Mouse (Mus musculus): ENCODE measurements around the gene Pax5. TPM values are rescaled to one million over a fixed set of nuclear protein-coding genes. Genes with fewer than 3 reads are reported as not detected.

Gene Pax5
- total RNA-seq, 1 experiment from 2014 or later, result 199 TPM

DNA sequence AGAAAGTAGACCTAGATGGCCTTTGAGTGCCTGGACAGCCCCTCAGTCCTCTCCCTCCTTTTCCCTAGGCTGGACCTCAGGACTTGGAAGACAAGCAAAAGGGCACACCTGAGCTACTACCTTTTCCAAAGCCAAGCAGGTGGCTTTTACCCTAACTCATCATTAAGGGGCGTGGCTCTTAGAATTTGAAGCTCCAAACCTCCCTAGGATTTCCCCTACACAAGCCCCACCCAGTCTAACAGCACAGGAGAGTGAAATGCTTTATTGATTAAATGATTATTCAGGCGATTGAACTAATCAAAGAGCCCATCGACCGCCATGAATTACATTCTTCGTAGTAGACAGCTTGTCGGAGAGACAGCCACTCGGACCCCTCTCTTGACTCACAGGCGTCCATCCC, 2.0 kb downstream of the Pax5 start:
- no peak for ATAC-seq (ENCODE audit: extremely low read depth, insufficient number of reproducible peaks, low FRiP score, poor library complexity, severe bottlenecking)

DNA sequence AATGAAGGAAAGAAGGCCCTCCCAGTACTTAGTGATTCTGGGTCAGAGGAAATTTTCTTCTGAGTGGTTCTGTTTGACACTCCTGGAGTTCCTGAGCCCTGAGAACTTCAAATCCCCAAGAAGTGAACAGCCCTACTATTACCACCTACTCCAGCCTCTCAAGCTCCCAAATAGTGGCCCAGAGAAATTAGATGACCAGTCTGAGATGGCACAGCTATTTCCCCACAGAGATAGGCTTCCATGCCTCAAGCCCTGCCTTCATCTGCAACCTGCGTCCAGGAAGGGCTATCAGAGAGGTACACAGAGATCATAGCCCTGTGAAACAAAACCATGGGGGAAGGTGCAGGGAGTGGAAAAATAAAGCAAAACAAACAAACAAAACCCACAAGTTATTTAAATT, 3.4 kb downstream of the Pax5 start:
- no peak for ATAC-seq (ENCODE audit: extremely low read depth, insufficient number of reproducible peaks, low FRiP score, poor library complexity, severe bottlenecking)

DNA sequence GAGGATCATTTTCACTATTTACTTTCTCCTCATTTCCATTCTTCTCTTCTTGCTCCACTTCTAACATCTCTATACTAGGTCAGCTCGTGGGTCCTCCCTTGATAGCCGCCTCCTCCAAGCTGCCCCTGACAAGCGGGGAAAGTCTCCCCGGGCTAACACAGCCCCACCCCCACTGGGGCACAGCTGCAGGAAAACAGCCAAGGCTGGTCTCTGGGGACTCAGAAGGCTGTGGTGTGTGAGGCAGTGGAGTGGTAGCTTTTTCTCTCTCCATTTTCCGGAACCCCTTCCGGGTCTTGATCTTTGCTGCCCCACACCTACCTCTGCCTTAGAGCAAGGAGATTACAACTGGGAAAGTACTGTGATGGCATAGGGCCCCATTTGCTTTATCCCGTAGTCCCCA, 4.3 kb downstream of the Pax5 start:
- peak; percentile 13; the same call in 1 of the 2 replicates for ATAC-seq (ENCODE audit: extremely low read depth, insufficient number of reproducible peaks, low FRiP score, poor library complexity, severe bottlenecking)

DNA sequence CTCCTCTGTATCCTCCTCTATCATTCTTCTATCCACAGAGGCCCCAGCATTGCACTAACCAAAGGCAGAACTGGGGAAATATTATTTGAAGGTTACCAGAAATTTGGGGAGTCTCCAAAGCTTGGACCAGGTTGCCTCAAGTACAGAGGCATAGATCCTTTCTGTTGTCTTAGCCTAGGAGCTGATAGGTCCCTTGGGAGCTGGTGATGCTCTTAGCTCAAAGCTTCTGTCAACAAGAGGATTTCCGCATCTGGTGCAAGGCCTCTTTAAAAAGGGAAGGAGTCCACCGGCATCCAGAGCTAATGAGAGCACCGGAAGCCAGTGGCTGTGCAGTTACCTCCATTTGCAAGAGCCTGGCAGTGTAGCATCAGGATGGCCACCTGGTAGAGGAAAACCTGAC, 5.1 kb downstream of the Pax5 start:
- ATAC-seq (ENCODE audit: extremely low read depth, insufficient number of reproducible peaks, low FRiP score, poor library complexity, severe bottlenecking), result peak; percentile 34

DNA sequence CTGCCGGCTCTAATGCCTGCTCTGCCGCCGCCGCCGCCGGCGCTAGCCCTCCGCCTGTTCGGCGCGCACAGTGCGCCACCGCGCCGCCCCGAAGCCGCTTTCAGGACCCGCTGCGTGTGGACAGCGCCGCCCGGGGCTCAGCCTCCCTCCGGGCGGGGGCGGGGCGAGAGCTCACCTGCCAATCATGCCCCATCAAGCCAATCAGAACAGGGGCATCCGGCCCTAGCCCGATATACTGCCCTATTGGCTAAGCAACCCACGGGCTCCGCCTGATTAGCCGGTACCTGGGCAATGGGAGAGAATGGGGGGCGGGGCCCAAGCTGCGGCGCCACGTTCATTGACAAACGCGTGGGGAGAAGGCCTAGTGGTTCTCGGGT, 5.9 kb downstream of the Pax5 start:
- peak; percentile 87 for ATAC-seq (ENCODE audit: extremely low read depth, insufficient number of reproducible peaks, low FRiP score, poor library complexity, severe bottlenecking)

DNA sequence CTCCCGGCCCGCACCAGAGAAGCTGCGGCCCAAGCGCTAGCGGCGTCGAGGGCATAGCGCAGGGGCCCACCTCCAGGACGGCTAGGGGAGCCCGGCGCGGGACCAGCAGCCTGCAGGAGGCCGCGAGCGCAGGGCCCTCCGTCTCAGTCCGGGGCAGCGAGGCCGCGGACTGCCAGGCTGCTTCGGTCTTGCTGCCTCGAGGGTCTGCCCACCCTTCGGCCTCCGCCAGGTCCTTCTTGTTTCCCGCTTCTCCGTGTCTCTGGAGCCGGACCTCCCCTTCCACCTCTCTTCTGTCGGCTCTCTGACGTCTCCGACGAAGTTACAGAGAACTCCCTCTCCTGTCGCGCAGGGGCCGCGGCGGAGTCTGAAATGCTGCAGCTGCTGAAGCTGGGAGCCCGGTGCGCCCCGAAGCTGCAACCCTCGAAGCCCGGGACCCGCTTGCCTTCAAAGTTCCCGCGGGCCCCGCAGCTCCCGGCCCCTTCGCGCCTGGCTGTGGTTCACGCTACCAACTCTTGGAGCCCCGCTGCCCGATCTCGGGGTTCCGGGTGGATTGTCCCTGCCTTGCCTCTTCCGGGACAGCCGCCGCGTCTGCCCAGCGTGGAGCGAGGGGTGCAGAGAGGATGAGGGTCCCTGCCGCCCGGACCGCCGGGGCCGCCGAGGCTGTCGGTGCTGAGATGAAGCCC, 6.5 kb downstream of the Pax5 start:
- ATAC-seq (ENCODE audit: extremely low read depth, insufficient number of reproducible peaks, low FRiP score, poor library complexity, severe bottlenecking), result no peak

DNA sequence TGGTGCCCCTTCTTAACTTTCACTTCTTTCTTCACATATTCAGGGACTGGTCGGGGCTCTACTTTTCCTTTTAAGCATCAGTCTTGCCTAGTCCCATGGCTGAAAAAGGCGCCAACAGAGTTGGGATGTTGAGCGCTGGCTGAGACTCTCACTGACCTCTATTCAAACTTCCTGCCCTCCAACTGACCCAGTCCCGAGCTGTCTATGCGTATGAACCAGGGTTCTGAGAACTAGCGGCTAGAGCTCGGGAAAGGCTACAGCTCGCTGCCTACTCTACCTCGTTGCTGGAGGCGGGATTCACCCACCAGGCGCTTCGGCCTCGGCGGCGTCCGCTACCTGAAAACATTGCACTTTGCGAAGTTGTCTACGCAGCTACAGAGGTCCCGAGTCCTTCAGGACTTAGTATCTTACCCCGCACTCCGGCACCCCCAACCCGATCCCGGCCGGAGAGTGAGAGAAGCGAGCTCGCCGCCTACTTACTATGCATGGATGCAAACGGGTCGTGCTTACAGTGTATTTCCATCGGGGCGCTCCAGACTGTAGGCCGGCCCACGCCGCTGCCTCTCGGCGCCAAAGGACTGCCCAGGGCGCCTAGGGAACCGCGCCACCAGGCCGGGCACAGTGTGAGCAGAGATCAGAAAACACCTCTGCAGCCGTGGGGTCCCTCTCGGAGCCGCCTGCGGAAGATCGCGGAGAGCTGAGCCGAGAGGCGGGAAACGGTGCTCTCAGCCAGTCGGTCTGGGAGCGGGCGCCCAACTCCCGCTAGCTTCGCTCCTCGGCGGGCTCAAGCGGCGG, 7.2 kb downstream of the Pax5 start:
- ATAC-seq (ENCODE audit: extremely low read depth, insufficient number of reproducible peaks, low FRiP score, poor library complexity, severe bottlenecking), result no peak

DNA sequence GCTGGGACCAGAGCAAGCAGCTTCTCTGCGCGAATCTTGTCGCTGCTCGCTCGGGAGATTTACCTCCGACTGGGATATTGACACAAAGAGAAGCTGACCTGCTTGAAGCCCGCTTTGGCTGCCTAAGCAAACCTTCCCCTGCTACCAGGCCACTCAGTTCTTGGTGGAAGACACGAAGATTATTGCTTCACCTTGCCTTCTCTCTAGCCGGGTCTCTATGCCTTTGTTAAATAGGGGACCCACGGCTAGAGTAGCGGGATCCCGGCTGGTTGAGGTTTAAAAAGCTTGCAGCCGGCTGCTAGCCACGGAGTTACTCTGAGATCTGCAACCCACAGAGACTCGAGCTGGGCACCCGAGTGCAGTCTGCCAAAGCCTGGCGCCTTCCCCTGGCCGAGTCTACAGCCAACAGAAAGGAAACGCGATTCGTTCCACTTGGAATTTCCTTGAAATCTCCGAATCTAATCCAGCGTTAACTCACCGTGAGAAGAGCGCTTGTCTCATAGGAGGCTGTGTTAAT, 8.2 kb downstream of the Pax5 start:
- ATAC-seq (ENCODE audit: extremely low read depth, insufficient number of reproducible peaks, low FRiP score, poor library complexity, severe bottlenecking), result no peak

DNA sequence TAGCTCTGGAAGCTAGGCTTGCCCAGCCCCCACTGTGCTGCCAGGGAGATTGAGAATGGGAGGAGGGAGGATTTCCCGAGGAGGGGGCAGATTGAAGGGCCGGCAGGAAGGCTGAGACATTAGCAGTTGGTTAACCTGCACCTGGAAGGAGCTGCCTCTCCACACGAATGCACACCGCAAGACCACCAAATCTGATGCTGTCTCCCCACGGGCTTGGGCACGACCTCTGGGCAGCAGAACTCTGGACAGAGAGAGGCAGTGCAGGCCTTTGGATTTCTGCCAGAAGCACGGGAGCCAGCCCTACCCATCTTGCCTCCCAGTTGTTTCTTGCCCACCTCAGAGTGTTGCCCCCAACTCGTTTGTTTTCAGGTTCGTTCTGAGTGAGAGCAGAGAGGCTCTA, 8.8 kb downstream of the Pax5 start:
- no peak for ATAC-seq (ENCODE audit: extremely low read depth, insufficient number of reproducible peaks, low FRiP score, poor library complexity, severe bottlenecking)

DNA sequence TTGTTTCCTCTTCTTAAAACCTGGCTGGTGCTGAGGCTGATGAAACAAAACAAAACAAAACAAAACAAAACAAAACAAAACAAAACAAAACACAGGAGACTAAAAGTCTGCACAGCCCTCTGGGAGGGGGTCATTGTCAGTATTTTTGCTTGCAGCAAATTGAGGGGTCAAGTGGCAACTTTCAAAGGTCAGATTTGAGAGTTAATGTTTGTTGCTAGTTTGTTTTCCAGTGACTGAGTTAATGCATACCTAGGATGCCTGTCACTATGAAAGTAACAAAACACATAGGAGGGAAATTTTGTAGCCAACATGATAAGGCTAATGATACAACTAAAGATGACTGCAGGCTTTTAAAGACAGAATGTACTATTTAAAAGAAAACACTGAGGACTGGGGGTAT, 13.6 kb downstream of the Pax5 start:
- ATAC-seq (ENCODE audit: extremely low read depth, insufficient number of reproducible peaks, low FRiP score, poor library complexity, severe bottlenecking), result no peak

DNA sequence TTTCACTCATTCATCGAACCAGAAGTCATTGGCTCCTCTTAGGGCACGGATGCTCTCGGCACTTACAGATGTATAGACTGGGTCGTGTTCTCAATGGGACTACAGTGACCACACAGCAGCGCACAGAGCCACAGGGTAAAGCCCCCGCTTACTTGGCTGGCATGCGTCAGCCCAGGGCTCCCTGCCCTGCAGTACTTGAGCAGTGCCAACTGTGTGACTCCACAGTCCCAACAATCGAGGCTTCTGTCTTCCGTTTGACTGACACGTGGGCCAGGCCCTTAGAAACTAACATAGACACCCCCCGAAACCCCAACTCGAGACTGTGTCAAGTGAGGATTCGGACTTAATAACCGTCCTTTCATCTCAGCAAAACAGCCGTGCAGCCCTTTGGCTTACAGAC, 15.9 kb downstream of the Pax5 start:
- ATAC-seq (ENCODE audit: extremely low read depth, insufficient number of reproducible peaks, low FRiP score, poor library complexity, severe bottlenecking), result no peak

DNA sequence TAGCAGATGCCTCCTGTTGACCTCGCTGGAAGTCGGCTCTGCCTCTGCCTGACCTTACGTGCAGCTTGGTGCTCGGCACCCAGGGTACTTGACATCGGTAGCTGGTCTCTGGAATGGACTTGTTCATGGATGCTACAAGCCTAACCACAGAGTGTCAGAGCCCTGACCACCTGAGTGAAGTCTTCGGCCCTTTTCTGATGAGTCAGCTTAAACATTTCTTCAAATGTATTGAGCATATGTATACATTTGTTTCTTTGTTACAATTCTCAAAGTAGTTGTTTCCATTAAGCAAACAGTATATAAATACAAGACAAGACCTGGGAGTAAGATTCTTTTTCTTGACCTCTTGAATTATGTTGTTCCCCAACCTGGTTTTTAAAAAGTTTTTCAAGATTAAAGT, 24.7 kb downstream of the Pax5 start:
- no peak for ATAC-seq (ENCODE audit: extremely low read depth, insufficient number of reproducible peaks, low FRiP score, poor library complexity, severe bottlenecking)

DNA sequence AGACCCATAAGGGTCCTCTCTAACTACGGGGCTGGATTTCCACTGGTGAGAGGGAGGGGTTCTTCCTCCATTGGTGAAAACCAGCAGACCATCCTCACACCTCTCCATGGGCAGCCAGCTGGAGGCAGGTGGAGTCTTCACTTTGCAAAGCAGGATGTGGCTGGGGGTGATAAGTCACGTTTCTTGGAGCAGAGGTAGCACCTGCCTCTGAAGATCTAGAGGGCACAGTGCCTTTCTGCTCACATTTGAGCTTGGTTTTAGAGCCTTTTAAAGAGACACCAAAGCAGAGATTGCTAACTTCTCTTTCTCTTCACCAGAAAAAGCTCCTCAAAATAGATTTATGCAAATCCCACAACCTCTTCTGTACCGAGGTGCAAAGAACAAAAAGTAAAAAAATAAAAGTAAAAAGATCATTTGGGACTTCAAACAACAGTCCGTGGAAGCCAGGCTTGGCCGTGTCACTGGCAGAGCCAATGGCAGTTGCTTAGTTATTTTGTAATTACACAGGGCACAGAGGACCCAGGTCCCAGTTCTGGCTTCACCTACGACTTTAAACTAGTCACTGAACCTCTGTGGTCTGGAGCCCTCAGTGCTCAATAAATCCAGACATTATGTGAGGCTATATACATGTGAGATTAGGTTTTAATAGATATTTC, 29.9 kb downstream of the Pax5 start:
- ATAC-seq (ENCODE audit: extremely low read depth, insufficient number of reproducible peaks, low FRiP score, poor library complexity, severe bottlenecking), result peak; percentile 62

DNA sequence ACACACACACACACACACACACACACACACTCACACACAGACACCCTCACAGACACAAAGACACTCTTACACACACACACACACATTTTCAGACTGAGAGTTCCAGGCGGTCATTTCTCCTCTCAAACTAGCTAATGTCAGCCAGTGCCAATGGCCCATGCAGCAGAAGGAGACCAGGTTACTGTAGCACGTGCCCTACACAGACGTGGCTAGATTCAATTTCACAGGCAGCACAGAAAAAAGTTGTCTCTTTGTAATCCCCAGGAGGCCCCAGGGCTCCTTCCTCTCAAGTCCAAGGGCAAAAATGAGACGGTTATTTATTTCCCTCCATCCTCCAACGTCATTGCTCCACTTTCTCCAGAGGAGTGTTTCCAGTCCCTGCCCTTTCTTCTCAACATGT, 31.6 kb downstream of the Pax5 start:
- ATAC-seq (ENCODE audit: extremely low read depth, insufficient number of reproducible peaks, low FRiP score, poor library complexity, severe bottlenecking), result no peak

DNA sequence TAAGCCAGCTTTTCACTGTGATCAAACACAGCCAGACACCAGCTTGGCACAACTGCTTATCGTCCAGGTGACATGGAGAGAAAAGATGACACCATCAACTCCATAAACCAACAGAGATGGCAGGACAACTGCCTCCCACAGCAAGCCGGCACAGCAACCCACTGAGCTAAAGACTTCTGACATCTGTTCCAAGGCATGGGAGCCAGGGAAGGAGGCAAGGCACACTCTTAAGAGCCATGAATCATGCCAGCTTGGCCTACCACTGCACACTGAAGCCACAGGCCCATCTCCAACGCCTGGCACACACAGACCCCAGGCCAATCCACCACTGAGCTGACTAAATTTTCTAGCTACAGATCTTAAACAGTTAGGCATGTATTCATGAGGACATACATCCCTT, 32.3 kb downstream of the Pax5 start:
- no peak for ATAC-seq (ENCODE audit: extremely low read depth, insufficient number of reproducible peaks, low FRiP score, poor library complexity, severe bottlenecking)

DNA sequence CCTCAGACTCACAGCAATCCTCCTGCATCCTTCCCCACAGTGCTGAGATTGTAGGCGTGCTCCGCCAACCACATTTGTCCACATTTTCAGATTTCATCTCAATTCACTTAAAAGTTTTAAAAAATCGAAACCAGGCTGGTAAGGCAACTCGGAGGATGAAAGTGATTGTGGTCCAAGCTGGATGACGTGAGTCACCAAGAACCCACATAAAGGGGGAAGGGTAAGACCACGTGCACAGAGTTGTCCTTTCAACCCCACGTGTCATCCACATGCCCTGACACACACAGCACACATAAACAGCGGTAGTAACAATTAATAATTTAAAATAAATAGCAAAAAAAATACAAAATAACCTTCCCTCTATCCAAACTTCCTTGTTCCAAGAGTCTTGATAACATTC, 35.3 kb downstream of the Pax5 start:
- no peak for ATAC-seq (ENCODE audit: extremely low read depth, insufficient number of reproducible peaks, low FRiP score, poor library complexity, severe bottlenecking)

DNA sequence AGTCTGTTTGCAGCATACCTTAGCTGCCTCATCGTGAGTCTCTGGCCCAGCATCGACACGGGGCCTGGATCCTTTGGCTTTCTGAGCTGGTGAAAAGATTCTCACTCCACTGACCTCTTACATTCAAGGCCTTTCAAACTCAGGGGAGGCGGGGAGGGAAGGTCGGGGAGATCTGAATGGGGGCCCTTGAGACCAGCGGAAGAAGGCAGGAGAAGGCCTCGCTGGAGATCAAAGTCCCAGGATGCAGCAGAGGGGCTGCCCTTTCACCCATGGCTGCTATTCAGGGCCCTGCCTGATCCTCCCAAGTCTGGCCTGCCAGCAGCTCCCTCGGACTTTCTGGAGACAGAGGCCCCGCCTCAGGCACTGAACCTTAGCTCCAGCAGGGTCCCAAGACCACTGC, 36.6 kb downstream of the Pax5 start:
- no peak for ATAC-seq (ENCODE audit: extremely low read depth, insufficient number of reproducible peaks, low FRiP score, poor library complexity, severe bottlenecking)

DNA sequence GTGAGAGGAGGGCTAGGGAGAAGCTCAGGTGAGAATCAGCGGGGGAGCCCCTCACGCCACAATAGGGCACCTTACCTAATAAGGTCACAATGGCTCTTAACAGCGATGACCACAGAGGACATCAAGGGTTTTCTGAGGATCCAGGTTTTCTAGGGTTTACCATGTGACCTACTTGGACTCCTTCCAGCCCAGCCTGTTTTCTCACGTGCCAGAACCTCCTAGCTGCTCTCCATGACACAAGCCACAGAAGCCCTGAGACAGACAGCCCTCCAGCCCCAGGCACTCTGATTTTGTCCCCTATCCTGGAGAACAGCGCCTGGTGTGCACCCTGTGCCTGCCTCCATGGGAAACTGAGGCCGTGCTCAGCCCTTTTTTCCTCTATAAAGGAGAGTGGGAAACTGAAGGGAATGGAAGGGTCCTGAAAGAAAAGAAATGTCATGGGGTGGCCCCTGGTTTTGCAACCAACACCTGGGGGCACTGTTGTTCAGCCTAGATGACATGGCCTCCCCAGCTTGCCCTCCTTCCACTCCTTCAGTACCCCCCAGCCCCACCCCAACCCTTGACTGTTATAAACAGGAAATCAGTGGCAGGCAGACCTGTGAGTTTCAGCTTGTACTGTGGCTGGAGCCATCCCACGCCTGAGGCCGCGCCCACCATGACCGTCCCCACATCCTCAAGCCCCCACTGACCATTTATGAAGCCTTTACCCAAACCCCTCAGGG, 37.9 kb downstream of the Pax5 start:
- peak; percentile 55 for ATAC-seq (ENCODE audit: extremely low read depth, insufficient number of reproducible peaks, low FRiP score, poor library complexity, severe bottlenecking)

DNA sequence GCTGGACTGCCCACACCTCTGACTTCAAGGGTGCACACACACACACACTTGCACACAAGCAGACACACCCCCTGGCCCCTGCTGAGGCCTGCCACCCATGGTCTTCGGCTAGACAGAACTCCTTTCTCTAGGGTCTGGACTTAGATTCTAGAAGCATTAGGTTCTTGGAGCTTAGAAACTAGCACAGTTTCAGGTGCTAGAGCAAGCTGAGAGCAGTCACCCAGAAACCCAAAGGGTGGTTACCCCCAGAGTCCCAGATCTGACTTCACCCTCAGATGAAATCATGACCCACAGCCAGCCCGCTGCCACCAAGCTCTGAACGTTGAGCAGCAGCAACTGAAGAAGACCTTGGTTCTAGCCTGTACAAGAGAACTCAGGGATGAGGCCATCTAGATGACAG, 38.8 kb downstream of the Pax5 start:
- ATAC-seq (ENCODE audit: extremely low read depth, insufficient number of reproducible peaks, low FRiP score, poor library complexity, severe bottlenecking), result 0 out of 2 replicates have a peak, but pooled peaks have one; percentile 15

All from neutrophil, adult 5-6 weeks (primary cell).